Mouse (Mus musculus) olfactory bulb, adult 2 months (tissue): ENCODE results near the gene Bpifb1.

Experiments used
- CTCF ChIP-seq: fragments of 200-500 bp; IDR thresholded peaks from 2 replicates; pipeline ENCODE4 v1.5.1; 2012; ENCODE audit warnings: low read depth, mild to moderate bottlenecking, low read length, moderate library complexity; ENCODE audit not compliant: insufficient read depth
- POLR2A ChIP-seq: fragments of 200-500 bp; IDR thresholded peaks from 2 replicates; pipeline ENCODE4 v1.6.1; 2012; ENCODE audit warnings: mild to moderate bottlenecking, low read depth, low read length, moderate library complexity; ENCODE audit not compliant: insufficient read depth

- no peak for TF ChIP-seq CTCF
- TF ChIP-seq POLR2A, result no peak
Measured at GRCm38 (mm10) chr2:154211881-154212280, 21.3 kb downstream of the Bpifb1 start.
